Mouse (Mus musculus) R1 (cell line): ENCODE results near the gene Ctdsp2.

Experiments
- DNase-seq: peaks from one replicate; pipeline ENCODE4 v3.0.0-alpha.2; 2018; ENCODE audit warnings: low read depth, low spot score

Ctdsp2 gene

GRCm38 (mm10) chr10:126962966-126963330, 15.6 kb upstream of the Ctdsp2 start:
- no peak for DNase-seq

GRCm38 (mm10) chr10:126963821-126964220, 14.7 kb upstream of the Ctdsp2 start:
- DNase-seq, result peak; percentile 88

GRCm38 (mm10) chr10:126971363-126972050, 7.0 kb upstream of the Ctdsp2 start:
- DNase-seq, result no peak

- peak; percentile 100 for DNase-seq
Observed at GRCm38 (mm10) chr10:126972051-126972725, 6.3 kb upstream of the Ctdsp2 start.

- peak; percentile 63 for DNase-seq
Observed at GRCm38 (mm10) chr10:126972988-126973387, 5.5 kb upstream of the Ctdsp2 start.

GRCm38 (mm10) chr10:126975706-126976105, 2.8 kb upstream of the Ctdsp2 start:
- DNase-seq, result no peak

- no peak for DNase-seq
Observed at GRCm38 (mm10) chr10:126977076-126977475, 1.4 kb upstream of the Ctdsp2 start.

GRCm38 (mm10) chr10:126979121-126979635, 661 bp downstream of the Ctdsp2 start:
- no peak for DNase-seq

- no peak for DNase-seq
Observed at GRCm38 (mm10) chr10:126979636-126980151, 1.2 kb downstream of the Ctdsp2 start.

- DNase-seq, result peak; percentile 66
Observed at GRCm38 (mm10) chr10:126980221-126980932, 1.9 kb downstream of the Ctdsp2 start.

GRCm38 (mm10) chr10:126980933-126981530, 2.5 kb downstream of the Ctdsp2 start:
- no peak for DNase-seq

- DNase-seq, result no peak
Observed at GRCm38 (mm10) chr10:126981746-126982145, 3.2 kb downstream of the Ctdsp2 start.

- no peak for DNase-seq
Observed at GRCm38 (mm10) chr10:126983193-126983725, 4.7 kb downstream of the Ctdsp2 start.

GRCm38 (mm10) chr10:126984189-126985004, 5.9 kb downstream of the Ctdsp2 start:
- DNase-seq, result peak; percentile 59

GRCm38 (mm10) chr10:126985127-126985526, 6.6 kb downstream of the Ctdsp2 start:
- DNase-seq, result no peak

GRCm38 (mm10) chr10:126985579-126985978, 7.1 kb downstream of the Ctdsp2 start:
- no peak for DNase-seq

GRCm38 (mm10) chr10:126986541-126986961, 8.0 kb downstream of the Ctdsp2 start:
- DNase-seq, result peak; percentile 80

GRCm38 (mm10) chr10:126987183-126988118, 8.9 kb downstream of the Ctdsp2 start:
- DNase-seq, result peak; percentile 85

GRCm38 (mm10) chr10:126988513-126989165, 10.1 kb downstream of the Ctdsp2 start:
- no peak for DNase-seq
